Mouse (Mus musculus) brain, embryonic 14.5 days (tissue): ENCODE measurements at regions not wholly inside any gene's neighbourhood (a gene's known extent, or its start where the extent isn't known, plus 50 kb on each side); places are given as distances from the start of the nearest gene placed in this dataset.

Experiments
- DNase-seq: peaks from one replicate; pipeline ENCODE4 v3.0.0-alpha.2; 2011; ENCODE audit warnings: low read depth
- CTCF ChIP-seq: fragments of 200-500 bp; IDR thresholded peaks from 2 replicates; pipeline ENCODE4 v1.5.1; 2012; ENCODE audit warnings: inconsistent platforms, mild to moderate bottlenecking, moderate library complexity, borderline replicate concordance; ENCODE audit not compliant: insufficient read depth, insufficient read length; ENCODE audit errors: extremely low read depth
- POLR2A ChIP-seq: fragments of 200-500 bp; IDR thresholded peaks from 2 replicates; pipeline ENCODE4 v1.6.1; 2012; ENCODE audit warnings: mild to moderate bottlenecking, inconsistent platforms, borderline replicate concordance; ENCODE audit not compliant: poor library complexity, insufficient read depth, insufficient read length, severe bottlenecking; ENCODE audit errors: extremely low read depth

DNA sequence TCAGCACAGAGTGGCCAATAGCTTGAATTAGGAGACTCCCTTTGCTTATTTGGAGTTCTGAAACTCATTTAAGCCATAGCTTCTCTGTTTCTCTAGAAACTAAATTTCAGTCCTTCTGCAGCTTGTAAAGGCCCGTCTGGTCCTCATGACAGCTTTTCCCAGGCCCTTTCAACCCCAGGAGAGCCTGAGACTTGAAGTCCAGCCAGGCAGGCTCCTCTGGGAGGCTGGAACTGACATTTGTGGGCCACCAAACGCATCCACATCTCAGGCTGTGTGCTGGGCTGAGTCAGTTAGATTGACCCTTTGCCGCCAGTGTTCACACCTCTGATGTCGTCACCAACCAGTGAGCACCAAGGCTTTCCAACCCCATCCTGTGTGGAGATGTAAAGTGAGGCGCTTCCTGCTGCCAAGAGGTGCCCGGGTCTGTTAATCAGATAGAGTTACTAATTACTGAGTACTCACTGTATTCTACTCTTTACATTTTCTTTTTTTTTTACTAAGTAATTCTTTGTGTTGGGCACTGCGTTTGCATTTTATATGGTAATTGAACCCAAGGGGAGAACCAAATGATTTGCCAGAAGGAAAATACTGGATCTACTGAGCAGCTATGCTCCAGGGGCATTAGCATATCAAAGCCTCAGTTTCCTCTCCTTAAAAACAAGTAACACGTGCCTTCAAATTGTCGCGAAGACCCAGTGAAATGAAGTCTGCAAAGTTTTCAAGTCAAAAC is 207.0 kb downstream of the Snx19 start:
- no peak for TF ChIP-seq POLR2A
- no peak for TF ChIP-seq CTCF
- DNase-seq, result peak; percentile 79

DNA sequence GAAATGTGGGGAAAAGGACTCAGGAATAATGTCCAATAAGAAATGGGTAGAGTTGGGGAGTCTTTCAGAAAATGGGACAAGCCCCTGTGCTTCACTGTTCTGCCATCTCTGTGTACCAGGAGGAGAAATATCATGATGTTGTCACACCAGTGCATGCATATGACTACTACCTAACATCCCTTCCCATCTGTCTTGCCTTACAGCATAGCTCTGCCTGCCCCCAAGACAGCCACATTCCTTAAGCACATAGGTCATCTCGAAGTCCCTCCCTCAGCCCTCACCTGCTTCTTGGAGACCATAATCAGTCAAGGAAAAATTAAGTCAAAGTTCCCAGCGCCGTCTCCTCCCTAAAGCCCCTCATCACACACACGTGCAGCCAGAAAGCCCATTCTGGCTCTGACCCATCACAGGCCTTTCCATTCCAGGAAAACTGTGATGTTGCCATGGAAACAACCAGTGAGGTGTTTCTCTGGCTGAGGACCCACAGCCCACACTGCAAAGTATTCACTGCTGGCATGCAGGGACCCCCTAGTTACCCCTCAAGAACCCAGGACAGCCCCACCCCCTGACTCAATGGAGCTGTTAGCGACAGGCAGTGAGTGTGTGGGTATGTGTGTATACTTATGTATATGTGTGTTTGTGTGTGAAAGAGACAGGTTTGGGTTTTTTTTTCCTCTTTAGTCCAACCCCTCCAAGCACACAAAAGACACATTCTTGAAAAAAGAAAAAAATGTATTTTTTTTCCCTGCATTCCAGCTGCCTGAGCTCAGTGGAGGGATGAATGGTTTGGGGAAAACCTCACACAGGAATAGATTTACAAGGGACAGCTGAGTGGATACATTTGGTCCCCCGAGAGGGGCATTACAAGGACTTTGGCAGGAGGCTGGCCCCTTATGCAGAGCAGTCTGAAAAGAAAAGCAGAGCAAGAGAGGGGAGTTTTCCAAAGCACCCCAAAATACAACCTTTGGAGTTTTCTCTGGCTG is 205.5 kb downstream of the Snx19 start:
- no peak for TF ChIP-seq CTCF
- TF ChIP-seq POLR2A, result no peak
- peak; percentile 85 for DNase-seq

DNA sequence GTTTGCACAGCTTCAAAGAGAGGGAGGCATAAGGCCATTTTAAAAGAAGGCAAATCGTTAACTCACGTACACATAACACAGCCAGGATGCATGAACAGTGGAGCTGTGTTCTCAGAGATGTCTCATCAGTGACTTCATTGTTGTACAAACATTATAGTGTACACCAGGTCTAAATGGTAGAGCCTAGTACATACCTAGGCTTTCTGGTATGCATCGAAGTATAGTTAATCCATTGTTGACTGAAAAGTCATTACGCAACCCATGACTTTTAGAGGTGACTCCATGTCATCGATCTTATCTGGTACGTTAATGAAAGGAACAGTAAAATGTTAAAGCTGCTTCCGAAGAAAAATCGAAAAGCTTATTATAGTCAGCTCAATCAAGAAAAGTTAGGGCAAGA is 198.7 kb downstream of the Snx19 start:
- no peak for DNase-seq
- no peak for TF ChIP-seq CTCF
- TF ChIP-seq POLR2A, result no peak

DNA sequence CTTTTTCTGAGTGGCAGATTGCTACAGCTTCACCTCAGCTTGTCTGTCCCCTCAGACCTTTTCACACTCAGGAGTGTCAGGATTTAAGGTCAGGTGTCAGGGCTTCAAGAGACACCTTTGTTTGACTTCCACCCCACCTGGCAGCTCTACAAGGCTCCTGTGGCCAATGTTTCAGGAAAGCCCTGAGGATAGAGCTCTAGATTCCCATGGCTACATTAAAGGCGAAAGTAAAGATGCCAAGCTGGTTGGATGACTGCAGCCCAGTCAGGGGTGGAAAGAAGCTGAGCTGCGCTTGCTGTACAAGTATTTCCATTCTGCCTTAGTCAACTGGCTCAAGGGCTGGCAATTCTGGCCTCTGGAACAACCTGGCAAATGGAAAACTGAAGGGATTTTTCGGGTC is 198.2 kb downstream of the Snx19 start:
- TF ChIP-seq CTCF, result no peak
- TF ChIP-seq POLR2A, result no peak
- DNase-seq, result no peak

DNA sequence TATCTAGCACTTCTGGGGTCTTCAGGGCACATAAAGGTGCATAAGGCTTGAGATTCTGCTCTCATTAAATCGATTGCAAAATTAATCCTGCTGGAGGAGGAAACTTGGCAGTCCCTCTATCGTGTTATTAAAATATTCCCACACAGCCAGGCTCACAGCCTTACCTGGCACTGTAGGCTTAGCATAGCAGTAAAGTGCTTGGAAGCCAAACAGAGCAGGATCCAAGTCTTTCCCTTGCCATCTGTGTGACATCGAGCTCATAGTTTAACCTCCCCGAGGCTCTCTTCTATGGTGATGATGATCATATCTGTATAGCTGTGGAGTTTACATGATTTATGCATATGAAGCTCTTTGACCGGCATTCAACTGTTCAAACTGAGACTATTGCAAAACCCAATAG is 197.6 kb downstream of the Snx19 start:
- peak; percentile 53 for DNase-seq
- no peak for TF ChIP-seq POLR2A
- TF ChIP-seq CTCF, result no peak

DNA sequence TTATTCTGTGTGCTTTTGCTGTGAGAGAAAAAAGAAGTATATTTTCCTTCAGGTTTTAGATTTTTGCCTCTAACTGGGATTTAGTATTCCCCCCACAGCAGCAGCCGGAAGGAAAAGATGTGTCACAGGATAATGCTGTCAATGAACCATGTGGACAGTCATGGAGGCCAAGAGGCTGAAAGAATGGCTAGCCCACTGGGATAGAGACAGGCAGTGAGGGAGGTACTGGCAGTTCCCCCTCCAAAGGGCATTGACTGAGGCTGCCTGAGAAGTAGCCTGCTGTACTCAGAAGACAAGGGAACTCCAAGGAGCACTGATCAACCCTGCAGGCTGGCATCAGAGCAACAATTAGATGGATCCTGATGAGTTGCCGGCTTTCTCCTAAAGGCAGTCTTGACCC is 192.4 kb downstream of the Snx19 start:
- no peak for DNase-seq
- TF ChIP-seq POLR2A (no peak), CTCF (no peak)

DNA sequence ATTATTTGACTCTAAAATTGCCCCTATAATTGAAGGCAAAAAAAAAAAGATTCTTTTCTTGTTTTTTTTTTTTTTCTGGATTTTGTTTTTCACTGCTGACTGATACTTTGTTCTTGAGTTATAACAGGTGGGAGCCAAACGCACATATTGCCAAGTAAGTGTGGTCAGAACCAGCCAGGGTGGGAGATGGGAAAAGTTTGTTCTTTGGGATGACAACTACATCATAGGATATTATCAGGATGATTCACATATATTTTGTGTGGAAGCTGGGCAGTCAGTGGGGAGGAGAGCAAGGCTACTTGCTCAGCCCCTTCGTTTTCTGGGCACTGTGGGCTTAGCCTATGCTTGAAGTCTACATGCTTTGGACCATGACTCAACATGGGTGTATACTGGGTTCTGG is 191.3 kb downstream of the Snx19 start:
- TF ChIP-seq CTCF (no peak), POLR2A (no peak)
- no peak for DNase-seq

DNA sequence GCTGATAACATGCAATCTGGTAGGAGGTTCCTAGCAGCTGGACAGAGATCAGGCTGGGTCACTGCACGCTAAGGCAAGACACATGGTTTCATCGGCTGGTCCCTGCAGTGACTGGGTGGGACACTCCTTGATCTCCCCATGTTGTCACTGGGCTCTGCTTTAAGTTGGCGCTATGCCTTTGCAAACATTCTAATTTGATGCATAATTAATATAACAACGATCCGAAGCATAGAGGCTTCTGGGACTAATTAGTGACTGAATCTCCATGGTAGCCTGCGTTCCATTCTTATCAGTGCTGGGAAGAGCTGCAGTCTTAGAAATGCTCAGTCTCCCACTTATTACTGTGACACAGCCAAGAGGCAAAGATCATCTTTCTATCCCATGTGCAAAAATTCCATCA is 186.8 kb downstream of the Snx19 start:
- peak; percentile 72 for DNase-seq

DNA sequence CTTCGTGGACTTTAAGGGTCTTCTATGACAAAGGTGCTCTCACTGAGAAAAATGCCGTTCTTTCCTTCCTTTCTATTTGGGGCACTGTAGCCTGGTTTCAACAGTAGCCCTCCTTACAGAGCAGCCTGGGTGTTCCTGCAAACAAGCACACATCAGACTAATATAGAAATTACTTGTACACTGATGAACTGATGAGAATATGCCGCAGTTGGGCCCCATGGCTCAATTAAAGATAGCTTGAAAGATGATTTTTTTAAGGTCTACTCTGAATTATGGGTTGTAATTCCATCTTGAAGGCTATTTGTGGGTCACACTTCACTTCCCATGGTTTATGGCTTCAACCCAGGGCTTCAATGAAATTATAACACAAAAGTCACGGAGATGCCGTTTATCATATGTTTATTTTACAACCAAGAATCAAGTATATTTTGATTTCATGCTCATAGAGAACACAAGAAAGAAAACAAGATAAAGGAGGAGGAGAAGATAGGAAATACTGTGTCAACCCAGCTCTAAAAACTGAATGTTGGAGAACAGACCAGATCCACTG is 186.2 kb downstream of the Snx19 start:
- no peak for DNase-seq
- TF ChIP-seq POLR2A, result no peak
- TF ChIP-seq CTCF, result no peak

More for the DNA sequence above, 186.8 kb downstream of the Snx19 start:
- TF ChIP-seq CTCF (no peak), POLR2A (no peak)

DNA sequence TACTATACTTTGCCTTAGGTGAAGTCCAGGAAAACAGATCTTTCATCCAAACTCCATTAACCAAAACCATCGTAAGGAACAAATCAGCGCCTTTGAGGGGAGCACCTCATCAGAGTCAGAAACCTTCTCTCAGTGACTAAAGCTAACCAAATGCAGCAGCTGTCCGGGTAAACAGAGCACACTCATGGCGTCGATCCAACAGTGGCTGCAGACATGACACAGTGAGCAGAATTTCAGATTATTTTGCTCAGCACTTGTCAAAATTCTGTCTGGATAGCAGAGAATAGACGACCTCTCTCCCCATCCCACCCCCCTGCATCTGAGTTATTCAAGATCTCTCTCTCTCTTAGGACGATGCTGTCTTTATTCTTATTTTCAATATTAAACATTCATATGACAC is 183.4 kb downstream of the Snx19 start:
- DNase-seq, result peak; percentile 33

DNA sequence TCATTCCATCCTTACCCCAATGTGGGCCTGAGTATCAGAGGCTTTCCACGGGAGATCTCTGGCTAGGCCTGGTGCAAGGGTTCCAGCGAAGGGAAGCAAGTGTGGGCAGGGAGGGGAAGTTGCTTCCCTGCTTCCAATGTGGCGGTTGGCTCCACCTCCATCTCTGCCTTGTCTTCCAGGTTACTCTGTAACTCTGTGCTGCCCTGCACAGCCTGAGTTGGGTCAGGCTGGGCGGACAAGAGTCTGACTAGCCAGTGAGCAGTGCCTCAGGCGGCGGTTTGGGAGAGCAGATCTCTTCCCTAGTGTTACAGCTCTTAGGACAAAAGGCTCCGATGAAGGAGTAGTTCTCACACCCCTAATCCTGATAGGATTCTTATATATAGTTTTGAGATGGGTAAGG is 172.8 kb downstream of the Snx19 start:
- DNase-seq, result no peak
- no peak for TF ChIP-seq POLR2A
- no peak for TF ChIP-seq CTCF

More for the DNA sequence above, 183.4 kb downstream of the Snx19 start:
- TF ChIP-seq CTCF (no peak), POLR2A (no peak)
